Mouse (Mus musculus): ENCODE data around the gene Sbf2. TPM values are rescaled to one million over a fixed set of nuclear protein-coding genes. Genes with fewer than 3 reads are reported as not detected.
A peak's percentile ranks its signal among the peaks of the same experiment; 100 is the strongest.

The Sbf2 gene
- polyA plus RNA-seq, 1 experiment from 2014 or later = 48.8 TPM

GRCm38 (mm10) chr7:110272434-110272833 lies 342.3 kb downstream of the Sbf2 start:
- 75% methylated on average over 4 of the region's 4 CpGs for WGBS
- H3K4me1 ChIP-seq (ENCODE audit: control insufficient read depth, insufficient read depth, low read length) = no peaks in the 10 kb centered on the region
- ATAC-seq (ENCODE audit: insufficient number of reproducible peaks, insufficient read depth, low FRiP score, low read depth) = no peak
- H3K9me3 ChIP-seq (ENCODE audit: control insufficient read depth, low read depth, low read length) = no peaks in the 10 kb centered on the region
- no peaks in the 10 kb centered on the region for H3K27me3 ChIP-seq (ENCODE audit: control insufficient read depth, insufficient read depth, low read length)
- no peak overlapping the region for H3K9ac ChIP-seq (replicated peaks; ENCODE audit: low read depth, low read length)
- no peak overlapping the region for H3K4me2 ChIP-seq (replicated peaks; ENCODE audit: low read depth, low read length)
- peak overlapping the region; percentile 30; the same call in 1 of the 2 replicates for H3K27ac ChIP-seq (ENCODE audit: low read length)
- H3K36me3 ChIP-seq (ENCODE audit: control insufficient read depth, insufficient read depth, low read length) = peaks cover 17% of the 10 kb centered on the region
- no peak overlapping the region for H3K4me3 ChIP-seq (ENCODE audit: low read depth, low read length)

GRCm38 (mm10) chr7:110271814-110272213 lies 342.9 kb downstream of the Sbf2 start:
- 59% methylated on average over 9 of the region's 9 CpGs for WGBS

GRCm38 (mm10) chr7:110270455-110270854 lies 344.3 kb downstream of the Sbf2 start:
- no peak overlapping the region for H3K9ac ChIP-seq (replicated peaks; ENCODE audit: low read depth, low read length)
- no peak overlapping the region for H3K4me3 ChIP-seq (ENCODE audit: low read depth, low read length)
- H3K4me1 ChIP-seq (ENCODE audit: control insufficient read depth, insufficient read depth, low read length) = no peaks in the 10 kb centered on the region
- H3K27me3 ChIP-seq (ENCODE audit: control insufficient read depth, insufficient read depth, low read length) = no peaks in the 10 kb centered on the region
- H3K9me3 ChIP-seq (ENCODE audit: control insufficient read depth, low read depth, low read length) = no peaks in the 10 kb centered on the region
- peaks cover 11% of the 10 kb centered on the region; the same call in 1 of the 2 replicates for H3K36me3 ChIP-seq (ENCODE audit: control insufficient read depth, insufficient read depth, low read length)
- no peak overlapping the region for H3K27ac ChIP-seq (ENCODE audit: low read length)
- 95% methylated on average over 7 of the region's 7 CpGs for WGBS
- no peak for ATAC-seq (ENCODE audit: insufficient number of reproducible peaks, insufficient read depth, low FRiP score, low read depth)
- no peak overlapping the region for H3K4me2 ChIP-seq (replicated peaks; ENCODE audit: low read depth, low read length)

More at GRCm38 (mm10) chr7:110271814-110272213, 342.9 kb downstream of the Sbf2 start:
- Histone ChIP-seq H3K9me3 (ENCODE audit: control insufficient read depth, low read depth, low read length) (no peaks in the 10 kb centered on the region), H3K4me2 (replicated peaks; ENCODE audit: low read depth, low read length) (no peak overlapping the region), H3K4me1 (ENCODE audit: control insufficient read depth, insufficient read depth, low read length) (no peaks in the 10 kb centered on the region), H3K27ac (ENCODE audit: low read length) (peak overlapping the region; percentile 30; the same call in 1 of the 2 replicates), H3K4me3 (ENCODE audit: low read depth, low read length) (no peak overlapping the region), H3K9ac (replicated peaks; ENCODE audit: low read depth, low read length) (no peak overlapping the region), H3K36me3 (ENCODE audit: control insufficient read depth, insufficient read depth, low read length) (peaks cover 17% of the 10 kb centered on the region), H3K27me3 (ENCODE audit: control insufficient read depth, insufficient read depth, low read length) (no peaks in the 10 kb centered on the region)
- no peak for ATAC-seq (ENCODE audit: insufficient number of reproducible peaks, insufficient read depth, low FRiP score, low read depth)

- no peak for ATAC-seq (ENCODE audit: insufficient number of reproducible peaks, insufficient read depth, low FRiP score, low read depth)
- H3K4me3 ChIP-seq (ENCODE audit: low read depth, low read length) = no peak overlapping the region
- H3K36me3 ChIP-seq (ENCODE audit: control insufficient read depth, insufficient read depth, low read length) = peaks cover 9% of the 10 kb centered on the region; the same call in 1 of the 2 replicates
- H3K27me3 ChIP-seq (ENCODE audit: control insufficient read depth, insufficient read depth, low read length) = no peaks in the 10 kb centered on the region
- H3K4me2 ChIP-seq (replicated peaks; ENCODE audit: low read depth, low read length) = no peak overlapping the region
- no peaks in the 10 kb centered on the region for H3K9me3 ChIP-seq (ENCODE audit: control insufficient read depth, low read depth, low read length)
- H3K4me1 ChIP-seq (ENCODE audit: control insufficient read depth, insufficient read depth, low read length) = no peaks in the 10 kb centered on the region
- WGBS = 89% methylated on average over 14 of the region's 14 CpGs
- H3K27ac ChIP-seq (ENCODE audit: low read length) = no peak overlapping the region
- no peak overlapping the region for H3K9ac ChIP-seq (replicated peaks; ENCODE audit: low read depth, low read length)
These were observed 344.9 kb downstream of the Sbf2 start for GRCm38 (mm10) chr7:110269777-110270176.

- Histone ChIP-seq H3K4me1 (ENCODE audit: control insufficient read depth, insufficient read depth, low read length) (no peaks in the 10 kb centered on the region), H3K27me3 (ENCODE audit: control insufficient read depth, insufficient read depth, low read length) (no peaks in the 10 kb centered on the region), H3K27ac (ENCODE audit: low read length) (no peak overlapping the region), H3K9ac (replicated peaks; ENCODE audit: low read depth, low read length) (no peak overlapping the region), H3K4me2 (replicated peaks; ENCODE audit: low read depth, low read length) (no peak overlapping the region), H3K9me3 (ENCODE audit: control insufficient read depth, low read depth, low read length) (no peaks in the 10 kb centered on the region), H3K4me3 (ENCODE audit: low read depth, low read length) (no peak overlapping the region), H3K36me3 (ENCODE audit: control insufficient read depth, insufficient read depth, low read length) (peaks cover 6% of the 10 kb centered on the region; the same call in 1 of the 2 replicates)
- WGBS = 87% methylated on average over 4 of the region's 4 CpGs
- ATAC-seq (ENCODE audit: insufficient number of reproducible peaks, insufficient read depth, low FRiP score, low read depth) = no peak
These were observed 346.2 kb downstream of the Sbf2 start for GRCm38 (mm10) chr7:110268511-110268910.

- H3K9me3 ChIP-seq (ENCODE audit: control insufficient read depth, low read depth, low read length) = no peaks in the 10 kb centered on the region
- no peak overlapping the region for H3K4me3 ChIP-seq (ENCODE audit: low read depth, low read length)
- H3K9ac ChIP-seq (replicated peaks; ENCODE audit: low read depth, low read length) = no peak overlapping the region
- H3K36me3 ChIP-seq (ENCODE audit: control insufficient read depth, insufficient read depth, low read length) = peaks cover 6% of the 10 kb centered on the region; the same call in 1 of the 2 replicates
- no peak overlapping the region for H3K4me2 ChIP-seq (replicated peaks; ENCODE audit: low read depth, low read length)
- no peaks in the 10 kb centered on the region for H3K4me1 ChIP-seq (ENCODE audit: control insufficient read depth, insufficient read depth, low read length)
- H3K27ac ChIP-seq (ENCODE audit: low read length) = no peak overlapping the region
- ATAC-seq (ENCODE audit: insufficient number of reproducible peaks, insufficient read depth, low FRiP score, low read depth) = no peak
- H3K27me3 ChIP-seq (ENCODE audit: control insufficient read depth, insufficient read depth, low read length) = no peaks in the 10 kb centered on the region
- 92% methylated on average over 9 of the region's 9 CpGs for WGBS
These were observed 346.7 kb downstream of the Sbf2 start for GRCm38 (mm10) chr7:110267994-110268393.

GRCm38 (mm10) chr7:110267014-110267413 lies 347.7 kb downstream of the Sbf2 start:
- no peak overlapping the region for H3K4me2 ChIP-seq (replicated peaks; ENCODE audit: low read depth, low read length)
- no peak for ATAC-seq (ENCODE audit: insufficient number of reproducible peaks, insufficient read depth, low FRiP score, low read depth)
- H3K4me3 ChIP-seq (ENCODE audit: low read depth, low read length) = no peak overlapping the region
- no peaks in the 10 kb centered on the region for H3K27me3 ChIP-seq (ENCODE audit: control insufficient read depth, insufficient read depth, low read length)
- peaks cover 6% of the 10 kb centered on the region; the same call in 1 of the 2 replicates for H3K36me3 ChIP-seq (ENCODE audit: control insufficient read depth, insufficient read depth, low read length)
- H3K27ac ChIP-seq (ENCODE audit: low read length) = no peak overlapping the region
- no peaks in the 10 kb centered on the region for H3K4me1 ChIP-seq (ENCODE audit: control insufficient read depth, insufficient read depth, low read length)
- H3K9me3 ChIP-seq (ENCODE audit: control insufficient read depth, low read depth, low read length) = no peaks in the 10 kb centered on the region
- no peak overlapping the region for H3K9ac ChIP-seq (replicated peaks; ENCODE audit: low read depth, low read length)

GRCm38 (mm10) chr7:110265796-110266195 lies 348.9 kb downstream of the Sbf2 start:
- H3K9ac ChIP-seq (replicated peaks; ENCODE audit: low read depth, low read length) = no peak overlapping the region
- no peak overlapping the region for H3K27ac ChIP-seq (ENCODE audit: low read length)
- H3K9me3 ChIP-seq (ENCODE audit: control insufficient read depth, low read depth, low read length) = no peaks in the 10 kb centered on the region
- no peak overlapping the region for H3K4me3 ChIP-seq (ENCODE audit: low read depth, low read length)
- no peaks in the 10 kb centered on the region for H3K4me1 ChIP-seq (ENCODE audit: control insufficient read depth, insufficient read depth, low read length)
- H3K36me3 ChIP-seq (ENCODE audit: control insufficient read depth, insufficient read depth, low read length) = peaks cover 6% of the 10 kb centered on the region; the same call in 1 of the 2 replicates
- no peaks in the 10 kb centered on the region for H3K27me3 ChIP-seq (ENCODE audit: control insufficient read depth, insufficient read depth, low read length)
- WGBS = 30% methylated on average over 7 of the region's 7 CpGs
- ATAC-seq (ENCODE audit: insufficient number of reproducible peaks, insufficient read depth, low FRiP score, low read depth) = no peak
- H3K4me2 ChIP-seq (replicated peaks; ENCODE audit: low read depth, low read length) = no peak overlapping the region

- no peak overlapping the region for H3K4me3 ChIP-seq (ENCODE audit: low read depth, low read length)
- no peaks in the 10 kb centered on the region for H3K27me3 ChIP-seq (ENCODE audit: control insufficient read depth, insufficient read depth, low read length)
- no peak overlapping the region for H3K27ac ChIP-seq (ENCODE audit: low read length)
- no peak for ATAC-seq (ENCODE audit: insufficient number of reproducible peaks, insufficient read depth, low FRiP score, low read depth)
- no peak overlapping the region for H3K4me2 ChIP-seq (replicated peaks; ENCODE audit: low read depth, low read length)
- H3K4me1 ChIP-seq (ENCODE audit: control insufficient read depth, insufficient read depth, low read length) = 0 out of 2 replicates have a peak, but pooled peaks cover 4% of the 10 kb centered on the region
- H3K9ac ChIP-seq (replicated peaks; ENCODE audit: low read depth, low read length) = no peak overlapping the region
- no peaks in the 10 kb centered on the region for H3K9me3 ChIP-seq (ENCODE audit: control insufficient read depth, low read depth, low read length)
- H3K36me3 ChIP-seq (ENCODE audit: control insufficient read depth, insufficient read depth, low read length) = no peaks in the 10 kb centered on the region; the same call in 1 of the 2 replicates
- 33% methylated on average over 1 of the region's 1 CpGs for WGBS
These were observed 351.2 kb downstream of the Sbf2 start for GRCm38 (mm10) chr7:110263474-110263873.
